Mouse (Mus musculus): ENCODE data around the gene Zbtb43. TPM values are rescaled to one million over a fixed set of nuclear protein-coding genes. Genes with fewer than 3 reads are reported as not detected.

The Zbtb43 gene
- polyA plus RNA-seq, 1 experiment from 2014 or later = 16.5 TPM

- Histone ChIP-seq H3K4me1 (ENCODE audit: control insufficient read depth, insufficient read depth, low read length) (no peaks in the 10 kb centered on the region), H3K9ac (ENCODE audit: low read depth, low read length) (no peak overlapping the region), H3K4me3 (ENCODE audit: low read depth, low read length) (no peak overlapping the region), H3K27ac (replicated peaks; ENCODE audit: low read depth, low read length) (no peak overlapping the region), H3K4me2 (ENCODE audit: low read depth, low read length) (no peak overlapping the region), H3K36me3 (ENCODE audit: control insufficient read depth, insufficient read depth, low read length) (no peaks in the 10 kb centered on the region), H3K27me3 (replicated peaks; ENCODE audit: control insufficient read depth, insufficient read depth, low read length) (no peaks in the 10 kb centered on the region), H3K9me3 (ENCODE audit: control insufficient read depth, low read length) (no peaks in the 10 kb centered on the region)
- 60% methylated on average over 8 of the region's 8 CpGs for WGBS
- ATAC-seq (ENCODE audit: low read depth) (no peak), DNase-seq (ENCODE audit: low spot score) (peak; percentile 50)
Observed at GRCm38 (mm10) chr2:33487332-33487731, 19.0 kb upstream of the Zbtb43 start.

GRCm38 (mm10) chr2:33486866-33487265, 18.5 kb upstream of the Zbtb43 start:
- H3K4me3 ChIP-seq (ENCODE audit: low read depth, low read length) = no peak overlapping the region
- no peaks in the 10 kb centered on the region for H3K9me3 ChIP-seq (ENCODE audit: control insufficient read depth, low read length)
- ATAC-seq (ENCODE audit: low read depth) (peak; percentile 70), DNase-seq (ENCODE audit: low spot score) (peak; percentile 81)
- H3K9ac ChIP-seq (ENCODE audit: low read depth, low read length) = no peak overlapping the region
- H3K4me1 ChIP-seq (ENCODE audit: control insufficient read depth, insufficient read depth, low read length) = no peaks in the 10 kb centered on the region
- no peak overlapping the region for H3K4me2 ChIP-seq (ENCODE audit: low read depth, low read length)
- WGBS = 8% methylated on average over 9 of the region's 9 CpGs
- H3K27ac ChIP-seq (replicated peaks; ENCODE audit: low read depth, low read length) = no peak overlapping the region
- H3K36me3 ChIP-seq (ENCODE audit: control insufficient read depth, insufficient read depth, low read length) = no peaks in the 10 kb centered on the region
- H3K27me3 ChIP-seq (replicated peaks; ENCODE audit: control insufficient read depth, insufficient read depth, low read length) = no peaks in the 10 kb centered on the region

GRCm38 (mm10) chr2:33477961-33478755, 9.8 kb upstream of the Zbtb43 start:
- H3K9ac ChIP-seq (ENCODE audit: low read depth, low read length) = no peak overlapping the region
- DNase-seq (ENCODE audit: low spot score) = no peak
- peaks cover 5% of the 10 kb centered on the region; the same call in 1 of the 2 replicates for H3K4me1 ChIP-seq (ENCODE audit: control insufficient read depth, insufficient read depth, low read length)
- H3K27me3 ChIP-seq (replicated peaks; ENCODE audit: control insufficient read depth, insufficient read depth, low read length) = no peaks in the 10 kb centered on the region
- WGBS = 87% methylated on average over 10 of the region's 10 CpGs
- H3K4me3 ChIP-seq (ENCODE audit: low read depth, low read length) = no peak overlapping the region
- ATAC-seq (ENCODE audit: low read depth) = no peak
- no peak overlapping the region for H3K4me2 ChIP-seq (ENCODE audit: low read depth, low read length)
- no peak overlapping the region for H3K27ac ChIP-seq (replicated peaks; ENCODE audit: low read depth, low read length)
- H3K9me3 ChIP-seq (ENCODE audit: control insufficient read depth, low read length) = no peaks in the 10 kb centered on the region
- no peaks in the 10 kb centered on the region for H3K36me3 ChIP-seq (ENCODE audit: control insufficient read depth, insufficient read depth, low read length)

GRCm38 (mm10) chr2:33475961-33476360, 7.6 kb upstream of the Zbtb43 start:
- Histone ChIP-seq H3K36me3 (ENCODE audit: control insufficient read depth, insufficient read depth, low read length) (no peaks in the 10 kb centered on the region), H3K4me1 (ENCODE audit: control insufficient read depth, insufficient read depth, low read length) (peaks cover 5% of the 10 kb centered on the region; the same call in 1 of the 2 replicates), H3K9me3 (ENCODE audit: control insufficient read depth, low read length) (no peaks in the 10 kb centered on the region), H3K27ac (replicated peaks; ENCODE audit: low read depth, low read length) (0 out of 2 replicates have a peak overlapping the region, but pooled peaks have one; percentile 10), H3K9ac (ENCODE audit: low read depth, low read length) (no peak overlapping the region), H3K27me3 (replicated peaks; ENCODE audit: control insufficient read depth, insufficient read depth, low read length) (no peaks in the 10 kb centered on the region), H3K4me3 (ENCODE audit: low read depth, low read length) (no peak overlapping the region), H3K4me2 (ENCODE audit: low read depth, low read length) (no peak overlapping the region)
- peak; percentile 89 for DNase-seq (ENCODE audit: low spot score)
- no peak for ATAC-seq (ENCODE audit: low read depth)

GRCm38 (mm10) chr2:33467546-33468465, 553 bp downstream of the Zbtb43 start:
- peak overlapping the region; percentile 39; the same call in 1 of the 2 replicates for H3K27ac ChIP-seq (replicated peaks; ENCODE audit: low read depth, low read length)
- H3K36me3 ChIP-seq (ENCODE audit: control insufficient read depth, insufficient read depth, low read length) = peaks cover 16% of the 10 kb centered on the region
- H3K4me1 ChIP-seq (ENCODE audit: control insufficient read depth, insufficient read depth, low read length) = peaks cover 15% of the 10 kb centered on the region
- whole genome bisulfite sequencing = 23% methylated on average over 14 of the region's 57 CpGs
- H3K27me3 ChIP-seq (replicated peaks; ENCODE audit: control insufficient read depth, insufficient read depth, low read length) = no peaks in the 10 kb centered on the region
- H3K9me3 ChIP-seq (ENCODE audit: control insufficient read depth, low read length) = no peaks in the 10 kb centered on the region
- H3K4me2 ChIP-seq (ENCODE audit: low read depth, low read length) = peak overlapping the region; percentile 80
- peak overlapping the region; percentile 96 for H3K9ac ChIP-seq (ENCODE audit: low read depth, low read length)
- H3K4me3 ChIP-seq (ENCODE audit: low read depth, low read length) = peak overlapping the region; percentile 95
- peak; percentile 15; the same call in 1 of the 2 replicates for ATAC-seq (ENCODE audit: low read depth)
- no peak for DNase-seq (ENCODE audit: low spot score)

GRCm38 (mm10) chr2:33465966-33466365, 2.4 kb downstream of the Zbtb43 start:
- H3K9ac ChIP-seq (ENCODE audit: low read depth, low read length) = no peak overlapping the region
- H3K9me3 ChIP-seq (ENCODE audit: control insufficient read depth, low read length) = no peaks in the 10 kb centered on the region
- DNase-seq (ENCODE audit: low spot score) (peak; percentile 12), ATAC-seq (ENCODE audit: low read depth) (no peak)
- H3K36me3 ChIP-seq (ENCODE audit: control insufficient read depth, insufficient read depth, low read length) = peaks cover 34% of the 10 kb centered on the region
- 76% methylated on average over 4 of the region's 4 CpGs for WGBS
- H3K27me3 ChIP-seq (replicated peaks; ENCODE audit: control insufficient read depth, insufficient read depth, low read length) = no peaks in the 10 kb centered on the region
- H3K27ac ChIP-seq (replicated peaks; ENCODE audit: low read depth, low read length) = no peak overlapping the region
- H3K4me1 ChIP-seq (ENCODE audit: control insufficient read depth, insufficient read depth, low read length) = peaks cover 15% of the 10 kb centered on the region
- no peak overlapping the region for H3K4me3 ChIP-seq (ENCODE audit: low read depth, low read length)
- no peak overlapping the region for H3K4me2 ChIP-seq (ENCODE audit: low read depth, low read length)

GRCm38 (mm10) chr2:33465215-33465614, 3.1 kb downstream of the Zbtb43 start:
- no peak overlapping the region for H3K4me3 ChIP-seq (ENCODE audit: low read depth, low read length)
- DNase-seq (ENCODE audit: low spot score) (no peak), ATAC-seq (ENCODE audit: low read depth) (no peak)
- no peaks in the 10 kb centered on the region for H3K27me3 ChIP-seq (replicated peaks; ENCODE audit: control insufficient read depth, insufficient read depth, low read length)
- no peak overlapping the region for H3K4me2 ChIP-seq (ENCODE audit: low read depth, low read length)
- no peak overlapping the region for H3K27ac ChIP-seq (replicated peaks; ENCODE audit: low read depth, low read length)
- peaks cover 15% of the 10 kb centered on the region for H3K4me1 ChIP-seq (ENCODE audit: control insufficient read depth, insufficient read depth, low read length)
- H3K36me3 ChIP-seq (ENCODE audit: control insufficient read depth, insufficient read depth, low read length) = peaks cover 34% of the 10 kb centered on the region
- 79% methylated on average over 5 of the region's 5 CpGs for WGBS
- H3K9me3 ChIP-seq (ENCODE audit: control insufficient read depth, low read length) = no peaks in the 10 kb centered on the region
- H3K9ac ChIP-seq (ENCODE audit: low read depth, low read length) = no peak overlapping the region

GRCm38 (mm10) chr2:33462066-33462465, 6.3 kb downstream of the Zbtb43 start:
- Histone ChIP-seq H3K9ac (ENCODE audit: low read depth, low read length) (no peak overlapping the region), H3K4me2 (ENCODE audit: low read depth, low read length) (no peak overlapping the region), H3K4me3 (ENCODE audit: low read depth, low read length) (no peak overlapping the region), H3K9me3 (ENCODE audit: control insufficient read depth, low read length) (no peaks in the 10 kb centered on the region), H3K36me3 (ENCODE audit: control insufficient read depth, insufficient read depth, low read length) (peaks cover 52% of the 10 kb centered on the region), H3K4me1 (ENCODE audit: control insufficient read depth, insufficient read depth, low read length) (peaks cover 10% of the 10 kb centered on the region; the same call in 1 of the 2 replicates), H3K27ac (replicated peaks; ENCODE audit: low read depth, low read length) (no peak overlapping the region), H3K27me3 (replicated peaks; ENCODE audit: control insufficient read depth, insufficient read depth, low read length) (no peaks in the 10 kb centered on the region)
- ATAC-seq (ENCODE audit: low read depth) (no peak), DNase-seq (ENCODE audit: low spot score) (no peak)
- 88% methylated on average over 7 of the region's 7 CpGs for WGBS

All from embryonic facial prominence, embryonic 14.5 days (tissue).